Mouse (Mus musculus) cortical plate, adult 2 months (tissue): ENCODE data around the gene Lypd6.

Experiments
- CTCF ChIP-seq: fragments of 200-500 bp; IDR thresholded peaks from 2 replicates; pipeline ENCODE4 v1.5.1; 2011; ENCODE audit warnings: mild to moderate bottlenecking, control low read depth, low read length; ENCODE audit not compliant: insufficient read depth; ENCODE audit errors: extremely low read depth
- POLR2A ChIP-seq: fragments of 200-500 bp; IDR thresholded peaks from 2 replicates; pipeline ENCODE4 v1.6.1; 2011; ENCODE audit warnings: mild to moderate bottlenecking, low read length, control low read depth; ENCODE audit not compliant: insufficient read depth; ENCODE audit errors: extremely low read depth

- TF ChIP-seq POLR2A (no peak), CTCF (no peak)
Observed at GRCm38 (mm10) chr2:50096336-50096735, 30.1 kb downstream of the Lypd6 start.
